ENCODE assay signal across 13 mouse cellular contexts in genomic region chr7:123385693-123386407, GRCm38 (mm10). TPM values are rescaled to one million over a fixed set of nuclear protein-coding genes. Genes with fewer than 3 reads are reported as not detected.
DNase-seq lines count a peak whose midpoint lies in the region; TF ChIP-seq lines count a peak whose summit lies in the region.
"Had no signal": no experiment of that assay in that cellular context is flagged by ENCODE, and none has a peak within 500 bp of the region (broad histone marks: within the 10 kb centered on the region; RNA-seq: fewer than 3 reads in every experiment).

No protein-coding gene starts in this region.

- H3K27me3 ChIP-seq in kidney, adult 2 months (replicated peaks; ENCODE audit: control insufficient read depth, insufficient read depth, low read length): no peaks in the 10 kb centered on the region
- H3K27me3 ChIP-seq in liver, adult 2 months (ENCODE audit: control insufficient read depth, insufficient read depth, low read length): no peaks in the 10 kb centered on the region
- H3K27me3 ChIP-seq: midbrain, embryonic 15.5 days had no signal

- no peak for TF ChIP-seq CTCF in kidney, adult 2 months (conservative IDR thresholded peaks at IDR 0.05; ENCODE audit: insufficient read depth, insufficient read length, low read depth, low read length)
- no peak for TF ChIP-seq CTCF in liver, adult 2 months (IDR thresholded peaks at IDR 0.05; ENCODE audit: low read depth, low read length)

- H3K4me3 ChIP-seq in kidney, adult 2 months (ENCODE audit: insufficient read depth, low read depth, low read length): no peak overlapping the region
- no peak overlapping the region for H3K4me3 ChIP-seq in liver, adult 2 months (ENCODE audit: insufficient read depth, low read depth, low read length)
- H3K4me3 ChIP-seq: forebrain, embryonic 10.5 days; midbrain, embryonic 15.5 days had no signal

- peaks cover 18% of the 10 kb centered on the region; the same call in 1 of the 2 replicates for H3K79me2 ChIP-seq in liver, adult 2 months (ENCODE audit: control insufficient read depth, insufficient read depth, low read length)

- TF ChIP-seq POLR2A in kidney, adult 2 months (IDR thresholded peaks at IDR 0.05; ENCODE audit: low read depth, low read length): no peak
- TF ChIP-seq POLR2A in liver, adult 2 months (IDR thresholded peaks at IDR 0.05; ENCODE audit: extremely low read depth, insufficient read depth, low read length): no peak

- H3K36me3 ChIP-seq in kidney, adult 2 months (ENCODE audit: control insufficient read depth, insufficient read depth, low read length): no peaks in the 10 kb centered on the region
- H3K36me3 ChIP-seq in liver, adult 2 months (ENCODE audit: control insufficient read depth, insufficient read depth, low read length): peaks cover 5% of the 10 kb centered on the region; the same call in 1 of the 2 replicates

- DNase-seq in adrenal gland, postnatal 10 days: peak; percentile 30
- no peak for DNase-seq in adrenal gland, adult 8-10 months
- peak; percentile 79 for DNase-seq in kidney, adult 2 months
- peak; percentile 75 for DNase-seq in liver, adult 2 months (ENCODE audit: extremely low read depth, low read depth, low spot score)
- peak; percentile 11 for DNase-seq in lung, postnatal 14 days
- no peak for DNase-seq in left cerebral cortex, adult 9 months (ENCODE audit: low spot score in 2 of 2)
- DNase-seq in heart, adult 9 months (ENCODE audit: low spot score in 2 of 2): no peak
- no peak for DNase-seq in layer of hippocampus, postnatal 25 days (ENCODE audit: extremely low spot score in 1 of 2, low spot score in 1 of 2)
- DNase-seq: layer of hippocampus, postnatal 36 days; right cerebral cortex, adult 18-20 months had no signal

- H3K4me1 ChIP-seq in kidney, adult 2 months (ENCODE audit: control insufficient read depth, insufficient read depth, low read length): peaks cover 9% of the 10 kb centered on the region; the same call in 1 of the 2 replicates
- H3K4me1 ChIP-seq in liver, adult 2 months (ENCODE audit: control insufficient read depth, insufficient read depth, low read length): peaks cover 11% of the 10 kb centered on the region
- H3K4me1 ChIP-seq: forebrain, embryonic 10.5 days; midbrain, embryonic 15.5 days had no signal

- 27% methylated on average over 11 of the region's 11 CpGs for WGBS in kidney, adult 2 months
- WGBS in liver, adult 2 months: 25% methylated on average over 11 of the region's 11 CpGs

- peak overlapping the region; percentile 47 for H3K9ac ChIP-seq in liver, adult 2 months (ENCODE audit: low read depth, low read length)
- H3K9ac ChIP-seq: hindbrain, embryonic 14.5 days; midbrain, embryonic 15.5 days had no signal

- peak overlapping the region; percentile 83 for H3K27ac ChIP-seq in kidney, adult 2 months (ENCODE audit: insufficient read depth, low read depth, low read length)
- peak overlapping the region; percentile 61 for H3K27ac ChIP-seq in liver, adult 2 months (replicated peaks; ENCODE audit: insufficient read depth, low read depth, low read length)
- H3K27ac ChIP-seq: forebrain, embryonic 10.5 days; hindbrain, embryonic 14.5 days; midbrain, embryonic 15.5 days had no signal

RNA-seq across cellular contexts. Expression of gene Arhgap17, which starts 16.1 kb away (rescaled TPM):
- 10 to 100 TPM; 33.6 to 40.6 TPM for total RNA-seq in adrenal gland, postnatal 10 days (2021)
- 10 to 100 TPM; 59.5 to 99.1 (median 71.7) TPM for total RNA-seq in adrenal gland, adult 8-10 months (2022)
- polyA plus RNA-seq in kidney, adult 2 months (2012; rRNA removed): 20.0 and 21.0 TPM in 2 replicates
- 4.9 and 5.6 TPM in 2 replicates for total RNA-seq in liver, adult 2 months (2014; rRNA removed)
- 6.4 and 8.6 TPM in 2 replicates for polyA plus RNA-seq in liver, adult 2 months (2012; rRNA removed)
- 10 to 100 TPM; 22.8 to 32.6 TPM for total RNA-seq in layer of hippocampus, postnatal 25 days (2021)

RNA-seq across cellular contexts. Expression of gene Lcmt1, which starts 16.3 kb away (rescaled TPM):
- total RNA-seq in adrenal gland, postnatal 10 days (2021): 10 to 100 TPM; 26.6 to 30.2 TPM
- total RNA-seq in adrenal gland, adult 8-10 months (2022): 10 to 100 TPM; 31.2 to 42.3 (median 35.5) TPM
- 26.9 and 29.9 TPM in 2 replicates for polyA plus RNA-seq in kidney, adult 2 months (2012; rRNA removed)
- total RNA-seq in liver, adult 2 months (2014; rRNA removed): 12.0 and 15.9 TPM in 2 replicates
- 8.4 and 9.6 TPM in 2 replicates for polyA plus RNA-seq in liver, adult 2 months (2012; rRNA removed)
- total RNA-seq in layer of hippocampus, postnatal 25 days (2021): 10 to 100 TPM; 86.5 to 92.1 TPM

Comparison
In these comparisons a context has a peak if more than half of its experiments do, and no peak if none do; other contexts are left out.
1. DNase-seq: peak in adrenal gland, postnatal 10 days (single experiment), kidney, adult 2 months (single experiment), liver, adult 2 months (single experiment) and lung, postnatal 14 days (single experiment); none in adrenal gland, adult 8-10 months (single experiment), left cerebral cortex, adult 9 months (0 of 2), heart, adult 9 months (0 of 2) and layer of hippocampus, postnatal 25 days (0 of 2).